Mouse (Mus musculus) kidney, adult 2 months (tissue): ENCODE measurements around the gene Klhdc1.

Experiments
- CTCF ChIP-seq: fragments of 200-500 bp; conservative IDR thresholded peaks from 2 replicates; pipeline ENCODE4 v1.5.1; 2011; ENCODE audit warnings: low read depth, mild to moderate bottlenecking, control low read depth, low read length, moderate library complexity, mixed read lengths; ENCODE audit not compliant: insufficient read depth, insufficient read length
- POLR2A ChIP-seq: fragments of 200-500 bp; IDR thresholded peaks from one replicate; pipeline ENCODE4 v1.6.1; 2011; ENCODE audit warnings: low read depth, low read length, control low read depth

DNA sequence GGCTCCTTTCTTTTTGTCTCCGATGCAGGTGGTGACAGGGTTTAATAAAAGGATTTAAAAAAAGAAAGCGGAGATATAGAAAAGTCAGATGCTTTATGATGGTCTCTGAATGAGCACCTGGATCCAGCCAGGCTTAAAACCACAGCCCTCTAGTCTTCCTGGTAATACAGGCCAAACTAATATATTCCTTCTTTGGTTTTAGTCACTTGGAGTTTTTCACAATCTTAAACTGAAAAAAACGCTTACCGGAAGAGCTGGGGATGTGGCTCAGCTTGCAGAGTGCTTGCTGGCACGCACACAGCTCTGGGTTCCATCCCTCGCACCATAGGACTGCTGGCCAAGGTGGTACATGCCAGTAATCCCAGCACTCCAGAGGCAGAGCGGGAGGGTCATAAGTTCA is 24.4 kb upstream of the Klhdc1 start:
- TF ChIP-seq CTCF, result no peak
- no peak for TF ChIP-seq POLR2A
